Mouse (Mus musculus): ENCODE data around the gene Apbb1. TPM values are rescaled to one million over a fixed set of nuclear protein-coding genes. Genes with fewer than 3 reads are reported as not detected.

The Apbb1 gene
- 17.1 and 18.7 TPM in 2 replicates for polyA plus RNA-seq (2014; fragmentation: Nextera tagmentation; extraction: Ambion mirVana)

GRCm38 (mm10) chr7:105581094-105581703 is at the start of gene Apbb1:
TSS of gene Apbb1 (minus strand) at chr7:105581653.
- Histone ChIP-seq H3K36me3 (ENCODE audit: control insufficient read depth, insufficient read depth, low read length) (no peaks in the 10 kb centered on the region), H3K4me2 (peak within 1 kb of the TSS; percentile 86), H3K27me3 (replicated peaks; ENCODE audit: control insufficient read depth, insufficient read depth, low read length) (no peaks in the 10 kb centered on the region; the same call in 1 of the 2 replicates), H3K4me1 (replicated peaks; ENCODE audit: control insufficient read depth, insufficient read depth, low read length) (no peaks in the 10 kb centered on the region), H3K9ac (ENCODE audit: low read depth, low read length) (peak within 1 kb of the TSS; percentile 69), H3K9me3 (ENCODE audit: control insufficient read depth, low read length) (no peaks in the 10 kb centered on the region), H3K27ac (ENCODE audit: low read depth, low read length) (peak within 1 kb of the TSS; percentile 25; the same call in 1 of the 2 replicates), H3K4me3 (ENCODE audit: low read depth, low read length) (peak within 1 kb of the TSS; percentile 71)
- under 1% methylated on average over 47 of the region's 54 CpGs for WGBS
- ATAC-seq (replicated peaks; ENCODE audit: low FRiP score) (peak; percentile 90), DNase-seq (ENCODE audit: low spot score) (peak; percentile 80)

GRCm38 (mm10) chr7:105628633-105629032 is 47.2 kb upstream of the Apbb1 start:
- H3K4me2 ChIP-seq = no peak overlapping the region
- no peaks in the 10 kb centered on the region for H3K27me3 ChIP-seq (replicated peaks; ENCODE audit: control insufficient read depth, insufficient read depth, low read length)
- H3K36me3 ChIP-seq (ENCODE audit: control insufficient read depth, insufficient read depth, low read length) = 0 out of 2 replicates have a peak, but pooled peaks cover 2% of the 10 kb centered on the region
- DNase-seq (ENCODE audit: low spot score) = no peak
- ATAC-seq (replicated peaks; ENCODE audit: low FRiP score) = no peak
- H3K4me3 ChIP-seq (ENCODE audit: low read depth, low read length) = no peak overlapping the region
- WGBS = 24% methylated on average over 3 of the region's 3 CpGs
- H3K27ac ChIP-seq (ENCODE audit: low read depth, low read length) = no peak overlapping the region
- no peak overlapping the region for H3K9ac ChIP-seq (ENCODE audit: low read depth, low read length)
- H3K4me1 ChIP-seq (replicated peaks; ENCODE audit: control insufficient read depth, insufficient read depth, low read length) = no peaks in the 10 kb centered on the region; the same call in 1 of the 2 replicates
- H3K9me3 ChIP-seq (ENCODE audit: control insufficient read depth, low read length) = no peaks in the 10 kb centered on the region

GRCm38 (mm10) chr7:105625397-105625796 is 43.9 kb upstream of the Apbb1 start:
- ATAC-seq (replicated peaks; ENCODE audit: low FRiP score) (no peak), DNase-seq (ENCODE audit: low spot score) (no peak)
- H3K4me1 ChIP-seq (replicated peaks; ENCODE audit: control insufficient read depth, insufficient read depth, low read length) = no peaks in the 10 kb centered on the region; the same call in 1 of the 2 replicates
- no peak overlapping the region for H3K27ac ChIP-seq (ENCODE audit: low read depth, low read length)
- H3K9ac ChIP-seq (ENCODE audit: low read depth, low read length) = no peak overlapping the region
- no peak overlapping the region for H3K4me3 ChIP-seq (ENCODE audit: low read depth, low read length)
- no peaks in the 10 kb centered on the region for H3K27me3 ChIP-seq (replicated peaks; ENCODE audit: control insufficient read depth, insufficient read depth, low read length)
- WGBS = 79% methylated on average over 6 of the region's 6 CpGs
- H3K4me2 ChIP-seq = no peak overlapping the region
- no peaks in the 10 kb centered on the region for H3K9me3 ChIP-seq (ENCODE audit: control insufficient read depth, low read length)
- peaks cover 2% of the 10 kb centered on the region; the same call in 1 of the 2 replicates for H3K36me3 ChIP-seq (ENCODE audit: control insufficient read depth, insufficient read depth, low read length)

- Histone ChIP-seq H3K4me1 (replicated peaks; ENCODE audit: control insufficient read depth, insufficient read depth, low read length) (no peaks in the 10 kb centered on the region), H3K4me3 (ENCODE audit: low read depth, low read length) (no peak overlapping the region), H3K9me3 (ENCODE audit: control insufficient read depth, low read length) (no peaks in the 10 kb centered on the region), H3K27ac (ENCODE audit: low read depth, low read length) (no peak overlapping the region), H3K9ac (ENCODE audit: low read depth, low read length) (no peak overlapping the region), H3K4me2 (no peak overlapping the region), H3K36me3 (ENCODE audit: control insufficient read depth, insufficient read depth, low read length) (peaks cover 14% of the 10 kb centered on the region; the same call in 1 of the 2 replicates), H3K27me3 (replicated peaks; ENCODE audit: control insufficient read depth, insufficient read depth, low read length) (no peaks in the 10 kb centered on the region)
- 75% methylated on average over 8 of the region's 8 CpGs for WGBS
- no peak for ATAC-seq (replicated peaks; ENCODE audit: low FRiP score)
- no peak for DNase-seq (ENCODE audit: low spot score)
These were observed 40.3 kb upstream of the Apbb1 start for GRCm38 (mm10) chr7:105621646-105622292.

- DNase-seq (ENCODE audit: low spot score) (no peak), ATAC-seq (replicated peaks; ENCODE audit: low FRiP score) (no peak)
- Histone ChIP-seq H3K36me3 (ENCODE audit: control insufficient read depth, insufficient read depth, low read length) (peaks cover 16% of the 10 kb centered on the region; the same call in 1 of the 2 replicates), H3K27ac (ENCODE audit: low read depth, low read length) (no peak overlapping the region), H3K4me1 (replicated peaks; ENCODE audit: control insufficient read depth, insufficient read depth, low read length) (no peaks in the 10 kb centered on the region), H3K4me2 (no peak overlapping the region), H3K9ac (ENCODE audit: low read depth, low read length) (no peak overlapping the region), H3K27me3 (replicated peaks; ENCODE audit: control insufficient read depth, insufficient read depth, low read length) (no peaks in the 10 kb centered on the region), H3K4me3 (ENCODE audit: low read depth, low read length) (no peak overlapping the region), H3K9me3 (ENCODE audit: control insufficient read depth, low read length) (no peaks in the 10 kb centered on the region)
- 75% methylated on average over 4 of the region's 4 CpGs for WGBS
These were observed 39.6 kb upstream of the Apbb1 start for GRCm38 (mm10) chr7:105621053-105621452.

- peaks cover 16% of the 10 kb centered on the region; the same call in 1 of the 2 replicates for H3K36me3 ChIP-seq (ENCODE audit: control insufficient read depth, insufficient read depth, low read length)
- DNase-seq (ENCODE audit: low spot score) (no peak), ATAC-seq (replicated peaks; ENCODE audit: low FRiP score) (no peak)
- H3K27me3 ChIP-seq (replicated peaks; ENCODE audit: control insufficient read depth, insufficient read depth, low read length) = no peaks in the 10 kb centered on the region
- no peak overlapping the region for H3K4me3 ChIP-seq (ENCODE audit: low read depth, low read length)
- H3K4me2 ChIP-seq = no peak overlapping the region
- H3K9me3 ChIP-seq (ENCODE audit: control insufficient read depth, low read length) = no peaks in the 10 kb centered on the region
- H3K27ac ChIP-seq (ENCODE audit: low read depth, low read length) = no peak overlapping the region
- H3K9ac ChIP-seq (ENCODE audit: low read depth, low read length) = no peak overlapping the region
- 71% methylated on average over 3 of the region's 3 CpGs for WGBS
- no peaks in the 10 kb centered on the region for H3K4me1 ChIP-seq (replicated peaks; ENCODE audit: control insufficient read depth, insufficient read depth, low read length)
These were observed 38.2 kb upstream of the Apbb1 start for GRCm38 (mm10) chr7:105619701-105620100.

- H3K36me3 ChIP-seq (ENCODE audit: control insufficient read depth, insufficient read depth, low read length) = peaks cover 14% of the 10 kb centered on the region; the same call in 1 of the 2 replicates
- ATAC-seq (replicated peaks; ENCODE audit: low FRiP score) = no peak
- WGBS = 94% methylated on average over 22 of the region's 22 CpGs
These were observed 36.4 kb upstream of the Apbb1 start for GRCm38 (mm10) chr7:105617810-105618209.

GRCm38 (mm10) chr7:105616561-105616960 is 35.1 kb upstream of the Apbb1 start:
- H3K4me2 ChIP-seq = no peak overlapping the region
- peaks cover 14% of the 10 kb centered on the region; the same call in 1 of the 2 replicates for H3K36me3 ChIP-seq (ENCODE audit: control insufficient read depth, insufficient read depth, low read length)

More at GRCm38 (mm10) chr7:105617810-105618209, 36.4 kb upstream of the Apbb1 start:
- H3K9me3 ChIP-seq (ENCODE audit: control insufficient read depth, low read length) = no peaks in the 10 kb centered on the region
- DNase-seq (ENCODE audit: low spot score) = no peak
- H3K4me2 ChIP-seq = no peak overlapping the region
- H3K27me3 ChIP-seq (replicated peaks; ENCODE audit: control insufficient read depth, insufficient read depth, low read length) = no peaks in the 10 kb centered on the region
- no peak overlapping the region for H3K27ac ChIP-seq (ENCODE audit: low read depth, low read length)
- no peak overlapping the region for H3K9ac ChIP-seq (ENCODE audit: low read depth, low read length)
- H3K4me1 ChIP-seq (replicated peaks; ENCODE audit: control insufficient read depth, insufficient read depth, low read length) = no peaks in the 10 kb centered on the region
- H3K4me3 ChIP-seq (ENCODE audit: low read depth, low read length) = no peak overlapping the region

More at GRCm38 (mm10) chr7:105616561-105616960, 35.1 kb upstream of the Apbb1 start:
- H3K4me3 ChIP-seq (ENCODE audit: low read depth, low read length) = no peak overlapping the region
- no peaks in the 10 kb centered on the region for H3K4me1 ChIP-seq (replicated peaks; ENCODE audit: control insufficient read depth, insufficient read depth, low read length)
- H3K9ac ChIP-seq (ENCODE audit: low read depth, low read length) = no peak overlapping the region
- no peak overlapping the region for H3K27ac ChIP-seq (ENCODE audit: low read depth, low read length)
- no peak for DNase-seq (ENCODE audit: low spot score)
- no peaks in the 10 kb centered on the region for H3K9me3 ChIP-seq (ENCODE audit: control insufficient read depth, low read length)
- ATAC-seq (replicated peaks; ENCODE audit: low FRiP score) = no peak
- 71% methylated on average over 6 of the region's 6 CpGs for WGBS
- H3K27me3 ChIP-seq (replicated peaks; ENCODE audit: control insufficient read depth, insufficient read depth, low read length) = no peaks in the 10 kb centered on the region
